Mouse (Mus musculus) neural tube, embryonic 11.5 days (tissue): ENCODE results near the gene Crtap. TPM values are rescaled to one million over a fixed set of nuclear protein-coding genes. Genes with fewer than 3 reads are reported as not detected.
"Not testable (repeated sequence)": the region's sequence is repeated elsewhere in the genome, so short reads cannot be mapped to it uniquely, and the experiment has no call there.

Experiments used
- ATAC-seq: fragments of 200-750 bp; cut with Nextera tagmentation; 2 replicates; pipeline ENCODE4 v1.8.0; 2017; ENCODE audit warnings: moderate number of reproducible peaks, mild to moderate bottlenecking, moderate TSS enrichment, moderate library complexity; ENCODE audit not compliant: insufficient read depth, low FRiP score, low TSS enrichment
- DNase-seq: peaks from one replicate; pipeline ENCODE4 v3.0.0-alpha.2; 2015; ENCODE audit warnings: low spot score
- H3K27ac ChIP-seq: fragments of 300-500 bp; sonication (generic); 2 replicates; pipeline ENCODE4 v1.5.1; 2014; ENCODE audit warnings: low read depth, mild to moderate bottlenecking, low read length
- H3K27me3 ChIP-seq: fragments of 300-500 bp; sonication (generic); 2 replicates; pipeline ENCODE4 v1.6.1; 2014; ENCODE audit warnings: mild to moderate bottlenecking, low read length, mixed read lengths; ENCODE audit not compliant: control insufficient read depth, insufficient read depth
- H3K36me3 ChIP-seq: fragments of 300-500 bp; sonication (generic); 2 replicates; pipeline ENCODE4 v1.6.1; 2014; ENCODE audit warnings: mild to moderate bottlenecking, low read length, moderate library complexity, mixed read lengths; ENCODE audit not compliant: control insufficient read depth, insufficient read depth
- H3K4me1 ChIP-seq: fragments of 300-500 bp; sonication (generic); 2 replicates; pipeline ENCODE4 v1.6.1; 2014; ENCODE audit warnings: low read length, mixed read lengths; ENCODE audit not compliant: control insufficient read depth, insufficient read depth
- H3K4me2 ChIP-seq: fragments of 300-500 bp; sonication (generic); 2 replicates; pipeline ENCODE4 v1.6.1; 2014; ENCODE audit warnings: low read depth, mild to moderate bottlenecking, moderate library complexity
- H3K4me3 ChIP-seq: fragments of 300-500 bp; sonication (generic); 2 replicates; pipeline ENCODE4 v1.5.1; 2014; ENCODE audit warnings: low read depth, low read length
- H3K9ac ChIP-seq: fragments of 300-500 bp; sonication (generic); 2 replicates; pipeline ENCODE4 v1.6.1; 2014; ENCODE audit warnings: mild to moderate bottlenecking, low read length
- H3K9me3 ChIP-seq: fragments of 300-500 bp; sonication (generic); 2 replicates; pipeline ENCODE4 v1.6.1; 2016; ENCODE audit warnings: low read length; ENCODE audit not compliant: control insufficient read depth
- WGBS: fragments of 180-500 bp; shearing (Covaris S2); extraction: QIAGEN DNeasy Blood & Tissue Kit; methylation state at CpG from one replicate; pipeline ENCODE4 v1.1.7; 2014; 5-methylcytosine and 5-hydroxymethylcytosine counted together
- polyA plus RNA-seq: library from polyadenylated mRNA; unstranded; fragments of >200 nt; fragmentation: Nextera tagmentation; extraction: Ambion mirVana; gene quantifications from 2 replicates; pipeline ENCODE4 v1.2.1, GENCODE M21; 2014

Crtap gene
- polyA plus RNA-seq, 1 experiment from 2014 or later, result 42.1 TPM

DNA sequence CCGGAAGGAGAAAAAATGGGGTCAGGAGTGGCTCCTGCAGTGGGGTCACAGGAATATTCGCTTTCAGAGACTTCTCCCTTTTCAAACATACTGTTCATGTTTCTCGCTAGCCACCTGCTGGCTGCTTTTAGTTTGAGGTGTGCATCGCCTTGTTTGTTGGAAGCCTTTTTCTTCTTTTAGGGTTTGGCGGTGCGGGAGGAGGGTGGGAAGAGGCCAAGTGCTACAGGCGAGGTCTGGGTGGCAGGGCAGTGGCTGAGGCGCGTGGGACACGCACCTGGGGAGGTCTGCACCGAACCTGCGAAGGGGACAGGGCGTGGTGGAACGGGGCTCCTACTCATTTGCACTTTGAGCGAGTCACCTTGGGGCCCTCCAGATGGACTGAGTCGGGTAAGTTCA is 11.2 kb upstream of the Crtap start:
- Histone ChIP-seq H3K9me3 (no peaks in the 10 kb centered on the region), H3K9ac (peak overlapping the region; percentile 88), H3K4me2 (peak overlapping the region; percentile 90), H3K27ac (no peak overlapping the region; the same call in 1 of the 2 replicates), H3K27me3 (no peaks in the 10 kb centered on the region), H3K36me3 (peaks cover 13% of the 10 kb centered on the region), H3K4me3 (peak overlapping the region; percentile 85), H3K4me1 (peaks cover 8% of the 10 kb centered on the region; the same call in 1 of the 2 replicates)
- ATAC-seq (no peak), DNase-seq (peak; percentile 55)
- 4% methylated on average over 14 of the region's 16 CpGs for WGBS

- Histone ChIP-seq H3K36me3 (peaks cover 13% of the 10 kb centered on the region), H3K4me2 (peak within 1 kb of the TSS; percentile 90), H3K4me1 (peaks cover 8% of the 10 kb centered on the region; the same call in 1 of the 2 replicates), H3K27me3 (no peaks in the 10 kb centered on the region), H3K27ac (peak within 1 kb of the TSS; percentile 83), H3K9ac (peak within 1 kb of the TSS; percentile 88), H3K9me3 (no peaks in the 10 kb centered on the region), H3K4me3 (peak within 1 kb of the TSS; percentile 85)
- DNase-seq (peak; percentile 92), ATAC-seq (peak; percentile 99)
- WGBS, result under 1% methylated on average over 73 of the region's 73 CpGs
Observed at GRCm38 (mm10) chr9:114400949-114401684, 10.6 kb upstream of the Crtap start, which contains the start of the genes Glb1 and Tmppe. Gene Glb1, plus strand, starts transcription at chr9:114401076. Gene Tmppe, plus strand, starts transcription at chr9:114401105.

DNA sequence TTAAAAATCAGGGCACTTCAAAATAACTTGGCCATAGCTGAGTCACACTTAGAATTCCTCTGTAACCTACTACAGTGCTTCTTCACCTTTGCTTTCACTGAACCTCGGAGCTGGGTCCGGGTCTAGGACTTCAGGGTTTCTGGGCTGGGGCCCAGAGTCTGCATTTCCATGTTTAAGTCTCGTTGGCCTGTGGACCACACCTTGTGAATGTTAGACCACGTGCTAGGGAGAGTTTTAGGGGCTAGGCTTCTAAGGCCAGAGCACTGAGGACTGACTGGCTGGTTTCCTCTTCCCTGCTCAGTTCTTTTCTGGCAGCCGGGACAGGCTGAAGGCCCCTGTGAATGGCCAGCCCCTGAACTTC is 10.1 kb upstream of the Crtap start:
- H3K9me3 ChIP-seq, result no peaks in the 10 kb centered on the region
- peak overlapping the region; percentile 88 for H3K9ac ChIP-seq
- H3K27ac ChIP-seq, result peak overlapping the region; percentile 83
- ATAC-seq, result no peak; the same call in 1 of the 2 replicates
- peak overlapping the region; percentile 90 for H3K4me2 ChIP-seq
- WGBS, result 26% methylated on average over 5 of the region's 5 CpGs
- peaks cover 8% of the 10 kb centered on the region for H3K36me3 ChIP-seq
- peaks cover 8% of the 10 kb centered on the region; the same call in 1 of the 2 replicates for H3K4me1 ChIP-seq
- no peaks in the 10 kb centered on the region for H3K27me3 ChIP-seq
- H3K4me3 ChIP-seq, result peak overlapping the region; percentile 85
- no peak for DNase-seq

DNA sequence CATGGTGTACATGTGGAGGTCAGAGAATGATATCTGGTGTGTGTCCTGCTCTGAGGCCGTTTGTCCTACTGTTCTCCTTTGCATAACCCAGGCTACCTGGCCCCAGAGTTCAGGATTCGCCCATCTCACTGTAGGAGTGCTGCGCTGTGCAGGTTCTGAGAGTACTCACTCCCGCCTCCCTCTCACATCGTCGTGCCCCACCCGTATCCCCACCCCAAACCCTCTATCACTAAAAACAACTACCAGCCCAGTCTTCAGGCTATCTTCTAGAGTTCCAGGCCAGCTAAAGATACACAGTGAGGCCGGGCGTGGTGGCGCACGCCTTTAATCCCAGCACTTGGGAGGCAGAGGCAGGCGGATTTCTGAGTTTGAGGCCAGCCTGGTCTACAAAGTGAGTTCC is 9.2 kb upstream of the Crtap start:
- 91% methylated on average over 12 of the region's 12 CpGs for WGBS
- DNase-seq (no peak), ATAC-seq (no peak)

GRCm38 (mm10) chr9:114395258-114395657 is 4.8 kb upstream of the Crtap start:
- no peaks in the 10 kb centered on the region for H3K9me3 ChIP-seq
- ATAC-seq (no peak), DNase-seq (no peak)
- H3K4me2 ChIP-seq, result no peak overlapping the region
- no peaks in the 10 kb centered on the region for H3K36me3 ChIP-seq
- H3K27me3 ChIP-seq, result no peaks in the 10 kb centered on the region
- H3K9ac ChIP-seq, result no peak overlapping the region
- no peaks in the 10 kb centered on the region for H3K4me1 ChIP-seq
- 81% methylated on average over 4 of the region's 4 CpGs for WGBS
- H3K27ac ChIP-seq, result no peak overlapping the region
- H3K4me3 ChIP-seq, result no peak overlapping the region

More for the DNA sequence above, 9.2 kb upstream of the Crtap start:
- H3K27ac ChIP-seq, result no peak overlapping the region
- H3K4me2 ChIP-seq, result no peak overlapping the region
- H3K9me3 ChIP-seq, result no peaks in the 10 kb centered on the region
- H3K4me3 ChIP-seq, result no peak overlapping the region
- peaks cover 8% of the 10 kb centered on the region; the same call in 1 of the 2 replicates for H3K4me1 ChIP-seq
- H3K27me3 ChIP-seq, result no peaks in the 10 kb centered on the region
- H3K36me3 ChIP-seq, result peaks cover 2% of the 10 kb centered on the region; the same call in 1 of the 2 replicates
- no peak overlapping the region for H3K9ac ChIP-seq

GRCm38 (mm10) chr9:114394677-114395076 is 4.2 kb upstream of the Crtap start:
- Histone ChIP-seq H3K9me3 (no peaks in the 10 kb centered on the region), H3K4me3 (no peak overlapping the region), H3K9ac (no peak overlapping the region), H3K36me3 (no peaks in the 10 kb centered on the region), H3K4me2 (no peak overlapping the region), H3K27ac (no peak overlapping the region), H3K4me1 (no peaks in the 10 kb centered on the region), H3K27me3 (no peaks in the 10 kb centered on the region)
- ATAC-seq (no peak), DNase-seq (no peak)
- 85% methylated on average over 8 of the region's 8 CpGs for WGBS

GRCm38 (mm10) chr9:114394136-114394535 is 3.7 kb upstream of the Crtap start:
- H3K36me3 ChIP-seq, H3K4me2 ChIP-seq, H3K27ac ChIP-seq, H3K9ac ChIP-seq, DNase-seq, H3K4me1 ChIP-seq, H3K27me3 ChIP-seq, H3K9me3 ChIP-seq, H3K4me3 ChIP-seq, ATAC-seq: not testable (repeated sequence)
- WGBS, result 66% methylated on average over 6 of the region's 6 CpGs

DNA sequence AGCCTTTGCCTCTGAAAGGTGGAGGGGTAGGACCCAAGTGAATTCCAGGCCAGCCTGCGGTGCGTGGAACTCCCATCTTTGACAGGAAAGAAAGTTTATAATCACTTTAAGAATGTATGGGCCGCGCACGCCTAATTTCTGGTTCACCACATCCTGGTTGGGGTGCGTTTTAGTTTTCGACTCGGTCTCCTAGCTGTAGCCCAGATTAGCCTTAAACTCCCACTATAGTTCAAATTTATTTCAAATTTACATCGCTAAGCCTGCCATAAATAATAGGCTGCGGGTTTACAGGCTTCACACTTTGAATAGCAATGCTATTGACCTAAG is 237 bp upstream of the Crtap start:
- 3% methylated on average over 10 of the region's 10 CpGs for WGBS
- no peaks in the 10 kb centered on the region for H3K36me3 ChIP-seq
- ATAC-seq (no peak), DNase-seq (no peak)
- H3K4me3 ChIP-seq, result peak overlapping the region; percentile 65
- no peaks in the 10 kb centered on the region for H3K27me3 ChIP-seq
- no peaks in the 10 kb centered on the region for H3K9me3 ChIP-seq
- H3K4me2 ChIP-seq, result peak overlapping the region; percentile 90
- no peaks in the 10 kb centered on the region for H3K4me1 ChIP-seq
- no peak overlapping the region for H3K27ac ChIP-seq
- H3K9ac ChIP-seq, result peak overlapping the region; percentile 83

DNA sequence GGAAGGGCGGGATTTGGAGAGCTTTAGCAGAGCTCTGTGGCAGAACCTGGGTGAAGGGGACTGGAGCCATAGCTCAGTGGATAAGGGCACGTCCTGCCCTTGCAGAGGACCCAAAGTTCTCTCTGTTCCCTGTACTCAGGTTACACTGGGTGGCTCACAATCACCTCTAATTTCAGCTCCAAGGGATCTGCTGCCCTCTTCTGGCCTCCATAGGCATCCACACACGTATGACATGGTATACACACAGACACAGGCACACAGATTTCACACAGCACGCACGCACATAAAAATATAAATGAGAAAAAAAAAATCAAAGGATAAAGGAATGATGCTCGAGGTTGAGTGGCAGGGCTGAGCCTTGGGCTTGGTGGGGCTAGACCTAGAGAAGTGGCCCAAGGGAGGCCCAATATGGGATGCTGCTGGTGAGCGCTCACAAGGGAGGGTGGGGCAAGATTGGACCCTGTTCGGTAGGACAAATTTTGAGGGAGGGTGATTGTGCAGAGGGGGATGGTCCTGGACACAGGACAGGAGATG is 1.0 kb downstream of the Crtap start:
- Histone ChIP-seq H3K4me3 (peak overlapping the region; percentile 65), H3K4me1 (no peaks in the 10 kb centered on the region), H3K27me3 (no peaks in the 10 kb centered on the region), H3K9ac (no peak overlapping the region; the same call in 1 of the 2 replicates), H3K9me3 (no peaks in the 10 kb centered on the region), H3K27ac (no peak overlapping the region), H3K4me2 (peak overlapping the region; percentile 90), H3K36me3 (no peaks in the 10 kb centered on the region)
- peak; percentile 24; the same call in 1 of the 2 replicates for ATAC-seq
- WGBS, result 79% methylated on average over 8 of the region's 8 CpGs
- peak; percentile 14 for DNase-seq
